Mouse (Mus musculus): ENCODE measurements around the gene Vasp.

Gene Vasp

GRCm38 (mm10) chr7:19208201-19208910, 63.3 kb downstream of the Vasp start:
- no peak for DNase-seq

Data from cerebellum, adult 11 months (tissue).